Mouse (Mus musculus) forebrain, embryonic 13.5 days (tissue): ENCODE measurements at regions not wholly inside any gene's neighbourhood (a gene's known extent, or its start where the extent isn't known, plus 50 kb on each side); places are given as distances from the start of the nearest gene placed in this dataset.

ENCODE experiments used
- ATAC-seq: fragments of 200-750 bp; cut with Nextera tagmentation; 2 replicates; pipeline ENCODE4 v1.8.0; 2017
- H3K27ac ChIP-seq: fragments of 300-500 bp; sonication (generic); 2 replicates; pipeline ENCODE4 v1.5.1; 2015; ENCODE audit warnings: inconsistent platforms, mild to moderate bottlenecking, moderate library complexity
- H3K27me3 ChIP-seq: fragments of 300-500 bp; sonication (generic); 2 replicates; pipeline ENCODE4 v1.6.1; 2015; ENCODE audit warnings: mild to moderate bottlenecking, inconsistent platforms
- H3K36me3 ChIP-seq: fragments of 300-500 bp; sonication (generic); 2 replicates; pipeline ENCODE4 v1.6.1; 2015; ENCODE audit warnings: mild to moderate bottlenecking, inconsistent platforms; ENCODE audit not compliant: poor library complexity, severe bottlenecking
- H3K4me1 ChIP-seq: fragments of 300-500 bp; sonication (generic); 2 replicates; pipeline ENCODE4 v1.6.1; 2015; ENCODE audit warnings: inconsistent platforms
- H3K4me2 ChIP-seq: fragments of 300-500 bp; sonication (generic); 2 replicates; pipeline ENCODE4 v1.6.1; 2015; ENCODE audit warnings: inconsistent platforms, mild to moderate bottlenecking, moderate library complexity
- H3K4me3 ChIP-seq: fragments of 300-500 bp; sonication (generic); 2 replicates; pipeline ENCODE4 v1.5.1; 2015; ENCODE audit warnings: mild to moderate bottlenecking, inconsistent platforms
- H3K9ac ChIP-seq: fragments of 300-500 bp; sonication (generic); 2 replicates; pipeline ENCODE4 v1.6.1; 2015; ENCODE audit warnings: mild to moderate bottlenecking, inconsistent platforms
- H3K9me3 ChIP-seq: fragments of 300-500 bp; sonication (generic); replicated peaks from 2 replicates; pipeline ENCODE4 v1.6.1; 2016; ENCODE audit warnings: inconsistent platforms
- WGBS: fragments of 180-500 bp; shearing (Covaris S2); methylation state at CpG from one replicate; pipeline ENCODE4 v1.1.7; 2015; 5-methylcytosine and 5-hydroxymethylcytosine counted together

DNA sequence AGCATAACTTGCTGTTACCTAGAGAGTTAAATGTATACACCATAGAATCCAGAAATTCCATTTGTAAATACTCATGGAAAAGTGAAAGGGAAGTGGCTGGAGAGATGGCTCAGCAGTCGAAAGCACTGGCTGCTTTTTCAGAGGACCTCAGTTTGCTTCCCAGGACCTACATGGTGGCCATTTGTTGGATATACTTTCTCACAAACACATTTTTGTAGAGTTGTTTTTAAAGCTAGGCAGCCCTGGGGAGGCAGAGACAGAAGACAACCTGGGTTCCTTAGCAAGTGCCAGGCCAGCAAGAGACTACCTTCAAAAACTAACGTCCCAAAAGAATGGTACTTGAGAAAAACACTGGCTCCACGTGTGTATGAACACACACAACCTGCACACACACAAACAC, 124.0 kb upstream of the Gm15217 start:
- Histone ChIP-seq H3K27me3 (no peaks in the 10 kb centered on the region), H3K9ac (no peak overlapping the region), H3K4me1 (no peaks in the 10 kb centered on the region), H3K36me3 (no peaks in the 10 kb centered on the region), H3K4me3 (no peak overlapping the region), H3K9me3 (no peaks in the 10 kb centered on the region), H3K4me2 (no peak overlapping the region), H3K27ac (no peak overlapping the region)
- ATAC-seq: no peak
- 76% methylated on average over 3 of the region's 3 CpGs for WGBS

DNA sequence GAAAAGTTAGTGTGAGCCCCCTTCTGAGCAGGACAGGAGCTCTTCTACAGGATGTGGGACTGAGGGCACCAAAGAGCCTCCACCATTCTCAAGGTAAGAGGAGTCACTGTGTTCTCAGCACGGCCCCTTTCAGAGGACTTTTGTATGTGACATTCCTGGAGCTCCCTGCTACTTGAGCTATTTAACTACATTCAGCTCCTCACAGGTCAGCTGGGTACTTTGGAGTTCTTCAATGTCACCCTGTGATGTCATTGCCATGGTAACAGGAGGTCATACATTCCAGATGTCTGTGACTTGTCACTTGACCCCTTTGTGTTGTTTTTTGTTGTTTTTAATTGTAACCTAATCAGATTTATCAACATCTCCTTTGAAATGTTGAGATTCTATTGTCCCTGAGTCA, 122.9 kb upstream of the Gm15217 start:
- no peaks in the 10 kb centered on the region for H3K27me3 ChIP-seq
- no peak for ATAC-seq
- no peak overlapping the region for H3K27ac ChIP-seq
- WGBS: 9% methylated on average over 1 of the region's 1 CpGs
- no peak overlapping the region for H3K9ac ChIP-seq
- no peak overlapping the region for H3K4me2 ChIP-seq
- H3K4me1 ChIP-seq: no peaks in the 10 kb centered on the region
- no peak overlapping the region for H3K4me3 ChIP-seq
- H3K36me3 ChIP-seq: no peaks in the 10 kb centered on the region
- no peaks in the 10 kb centered on the region for H3K9me3 ChIP-seq

DNA sequence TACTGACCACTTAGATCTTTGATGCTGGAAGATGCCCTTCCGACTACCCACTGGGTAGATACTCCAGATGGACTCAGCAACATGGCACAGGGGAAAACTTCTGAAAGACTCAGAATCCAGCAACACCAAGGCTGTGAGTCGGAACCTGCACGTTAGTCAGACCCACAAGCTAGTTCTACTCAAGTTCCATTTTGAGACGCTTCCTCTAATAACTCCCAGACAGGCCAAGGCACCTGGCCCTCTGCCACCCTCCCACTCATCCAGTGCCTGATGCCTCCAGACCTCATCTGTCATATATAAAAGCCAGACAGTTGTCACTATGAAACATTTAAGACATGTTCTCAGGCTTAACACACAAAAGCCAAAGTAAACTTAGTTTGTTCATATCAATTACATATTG, 121.9 kb upstream of the Gm15217 start:
- no peaks in the 10 kb centered on the region for H3K4me1 ChIP-seq
- H3K4me3 ChIP-seq: no peak overlapping the region
- H3K27ac ChIP-seq: no peak overlapping the region
- H3K9ac ChIP-seq: no peak overlapping the region
- no peak for ATAC-seq
- no peaks in the 10 kb centered on the region for H3K27me3 ChIP-seq
- 90% methylated on average over 4 of the region's 4 CpGs for WGBS
- no peak overlapping the region for H3K4me2 ChIP-seq
- H3K9me3 ChIP-seq: no peaks in the 10 kb centered on the region
- no peaks in the 10 kb centered on the region for H3K36me3 ChIP-seq

DNA sequence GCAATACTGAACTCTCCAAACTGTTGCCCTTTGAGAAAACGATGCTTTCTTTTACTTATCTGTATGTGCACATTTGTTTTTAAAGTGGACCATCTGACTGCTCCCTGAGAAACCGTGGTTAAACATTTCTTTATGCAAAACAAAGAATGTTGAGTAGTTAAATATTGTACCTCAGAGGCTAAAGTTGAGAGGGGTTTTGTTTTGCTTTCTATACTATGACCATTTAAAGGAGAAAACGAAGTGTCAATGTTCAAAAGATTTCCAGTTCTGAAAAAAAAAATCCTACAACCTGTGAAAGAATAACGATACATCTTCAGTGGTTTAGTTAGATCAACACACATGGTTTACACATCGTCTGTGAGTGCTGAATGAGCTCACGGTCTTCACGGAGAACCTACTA, 120.7 kb upstream of the Gm15217 start:
- Histone ChIP-seq H3K27me3 (no peaks in the 10 kb centered on the region), H3K9ac (no peak overlapping the region), H3K4me3 (no peak overlapping the region), H3K36me3 (no peaks in the 10 kb centered on the region), H3K9me3 (no peaks in the 10 kb centered on the region), H3K4me1 (no peaks in the 10 kb centered on the region), H3K4me2 (no peak overlapping the region), H3K27ac (no peak overlapping the region)
- 81% methylated on average over 7 of the region's 7 CpGs for WGBS
- no peak for ATAC-seq

DNA sequence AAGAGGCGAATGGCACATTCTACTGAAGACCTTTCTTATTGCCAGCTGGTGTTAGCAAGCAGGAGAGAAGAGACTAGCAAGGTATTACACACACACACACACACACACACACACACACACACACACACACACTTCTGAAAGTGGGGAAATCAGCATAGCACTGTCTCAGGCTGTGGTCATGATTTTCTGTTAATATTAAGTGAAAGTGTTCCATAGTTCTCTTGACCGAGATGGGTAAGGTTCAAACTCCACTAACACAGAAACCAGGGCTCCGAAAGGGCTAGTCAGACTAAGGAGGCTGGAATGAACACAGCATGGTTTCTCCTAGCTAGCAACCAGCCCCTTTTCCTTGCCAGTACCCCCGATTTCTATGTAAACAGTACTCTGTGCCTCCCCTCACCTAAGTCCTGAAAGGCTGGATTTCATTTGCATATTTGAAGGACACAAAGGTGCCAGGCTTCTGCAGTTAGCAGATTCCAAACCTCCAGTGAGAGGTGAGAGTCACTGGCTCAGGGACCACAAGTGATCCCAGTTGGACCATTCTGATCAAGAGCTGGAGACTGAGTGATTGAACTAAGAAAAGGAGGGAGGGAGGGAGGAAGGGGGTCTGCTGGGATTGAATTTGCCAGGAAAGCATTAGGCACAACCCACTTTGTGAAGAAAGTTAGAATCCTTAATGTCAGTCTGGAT, 118.8 kb upstream of the Gm15217 start:
- H3K36me3 ChIP-seq: no peaks in the 10 kb centered on the region
- H3K4me1 ChIP-seq: no peaks in the 10 kb centered on the region
- no peak overlapping the region for H3K4me3 ChIP-seq
- WGBS: 65% methylated on average over 4 of the region's 4 CpGs
- no peaks in the 10 kb centered on the region for H3K9me3 ChIP-seq
- no peak overlapping the region for H3K4me2 ChIP-seq
- no peak overlapping the region for H3K9ac ChIP-seq
- no peaks in the 10 kb centered on the region for H3K27me3 ChIP-seq
- no peak for ATAC-seq
- no peak overlapping the region for H3K27ac ChIP-seq

DNA sequence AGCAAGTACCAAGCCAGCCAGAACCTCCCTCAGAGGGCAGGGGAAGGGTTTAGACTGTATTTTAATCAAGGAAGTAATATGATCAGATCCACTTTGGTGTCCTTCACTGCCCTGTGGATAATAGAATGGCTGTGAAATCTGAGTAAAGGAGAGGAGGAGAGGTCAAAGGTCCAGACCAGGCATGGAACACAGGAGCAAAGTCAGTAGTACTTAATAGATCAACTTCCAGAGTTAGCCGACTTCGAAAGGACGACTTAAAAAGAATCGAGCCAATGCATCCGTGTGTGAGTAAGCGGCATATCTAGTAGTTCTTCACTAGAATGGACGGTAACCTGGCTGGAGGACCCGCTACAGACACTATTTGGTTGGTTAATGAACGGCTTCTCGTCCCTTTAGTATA, 103.8 kb upstream of the Gm15217 start:
- ATAC-seq: no peak
- no peaks in the 10 kb centered on the region for H3K36me3 ChIP-seq
- H3K4me3 ChIP-seq: no peak overlapping the region
- no peak overlapping the region for H3K27ac ChIP-seq
- no peaks in the 10 kb centered on the region for H3K9me3 ChIP-seq
- H3K27me3 ChIP-seq: no peaks in the 10 kb centered on the region
- H3K4me1 ChIP-seq: no peaks in the 10 kb centered on the region
- 92% methylated on average over 10 of the region's 10 CpGs for WGBS
- H3K9ac ChIP-seq: no peak overlapping the region
- no peak overlapping the region for H3K4me2 ChIP-seq

DNA sequence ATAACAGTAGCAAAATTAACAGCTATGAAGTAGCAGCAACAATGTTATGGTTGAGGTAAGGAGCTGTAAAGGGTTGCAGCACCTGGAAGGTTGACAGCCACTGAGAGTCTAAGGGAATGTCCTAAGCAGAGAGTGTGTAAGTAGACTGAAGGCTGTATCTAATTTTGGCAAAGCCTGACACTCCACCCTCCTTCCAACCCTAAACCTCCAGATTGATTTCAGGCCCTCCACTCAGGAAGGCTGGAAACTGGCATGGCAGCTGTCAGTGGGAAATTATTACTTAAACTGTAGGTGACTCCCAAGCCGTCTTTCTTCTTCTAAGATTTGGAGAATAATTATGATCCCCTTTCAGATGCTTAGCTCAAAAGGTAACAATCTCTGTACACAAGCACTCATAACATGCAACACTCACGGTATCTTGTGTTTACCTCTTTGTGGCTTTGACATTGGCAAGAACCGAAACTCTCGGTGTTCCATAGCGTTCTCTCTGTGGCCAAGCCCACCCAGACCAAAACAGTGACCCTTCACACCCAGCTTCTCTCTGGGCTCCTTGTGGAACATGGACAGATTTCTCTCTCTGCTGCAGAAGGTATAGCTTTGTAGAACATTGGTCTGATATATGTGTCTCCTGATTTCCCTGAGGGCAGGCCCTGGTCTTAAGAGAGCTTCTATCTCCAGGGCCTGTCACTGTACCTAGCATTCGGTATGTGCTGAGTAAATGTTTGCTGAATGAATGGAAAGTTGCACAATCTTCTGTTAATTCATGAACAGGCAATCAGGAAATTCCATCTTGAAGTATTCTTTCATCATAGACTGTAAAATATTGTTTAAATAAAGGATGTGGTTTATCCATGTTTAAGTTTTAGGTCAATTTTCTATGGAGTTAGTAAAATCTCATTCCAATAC, 102.0 kb upstream of the Gm15217 start:
- Histone ChIP-seq H3K27me3 (no peaks in the 10 kb centered on the region), H3K4me2 (no peak overlapping the region), H3K27ac (no peak overlapping the region), H3K9me3 (no peaks in the 10 kb centered on the region), H3K9ac (no peak overlapping the region), H3K4me3 (no peak overlapping the region), H3K4me1 (no peaks in the 10 kb centered on the region), H3K36me3 (no peaks in the 10 kb centered on the region)
- ATAC-seq: no peak
- 92% methylated on average over 6 of the region's 6 CpGs for WGBS

DNA sequence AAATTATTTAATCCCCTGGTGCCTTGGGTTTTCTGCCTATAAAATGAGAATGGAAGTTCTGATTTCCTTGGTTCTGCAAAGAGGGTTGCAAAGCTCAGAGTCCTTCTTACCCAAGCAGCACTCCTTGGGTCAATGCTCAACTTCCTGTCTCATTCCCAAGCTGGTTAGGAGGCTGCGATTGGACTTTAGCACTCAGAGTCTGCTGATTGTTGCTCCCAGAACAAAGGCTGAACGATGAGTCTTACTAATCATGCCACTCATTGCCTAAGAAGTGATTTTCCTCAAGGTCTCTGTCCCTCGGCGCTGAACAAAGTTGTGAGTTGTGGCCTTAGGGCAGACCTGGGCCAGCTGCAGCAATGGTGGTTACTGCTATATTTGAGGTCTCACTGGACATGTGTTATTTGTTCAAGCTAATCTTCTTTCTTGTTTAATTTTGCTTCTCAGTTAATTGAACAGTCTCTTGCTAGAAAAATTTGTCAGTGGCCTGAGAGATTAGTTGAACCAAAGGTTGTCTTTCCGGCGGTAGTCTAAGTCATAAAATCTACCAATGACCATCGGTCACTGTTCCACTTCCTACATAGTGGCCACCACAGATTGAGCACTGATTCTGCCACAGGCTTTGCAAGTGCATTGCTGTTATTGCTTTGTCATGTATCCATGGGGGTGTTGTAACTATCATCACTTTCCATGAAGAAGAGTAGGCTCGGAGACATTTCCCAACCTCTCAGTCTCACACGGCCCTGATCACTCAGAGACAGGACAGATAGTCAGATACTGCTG, 101.2 kb upstream of the Gm15217 start:
- ATAC-seq: no peak
- Histone ChIP-seq H3K9me3 (no peaks in the 10 kb centered on the region), H3K9ac (no peak overlapping the region), H3K36me3 (no peaks in the 10 kb centered on the region), H3K4me2 (no peak overlapping the region), H3K4me3 (no peak overlapping the region), H3K27ac (no peak overlapping the region), H3K4me1 (no peaks in the 10 kb centered on the region), H3K27me3 (no peaks in the 10 kb centered on the region)
- WGBS: 90% methylated on average over 9 of the region's 9 CpGs

DNA sequence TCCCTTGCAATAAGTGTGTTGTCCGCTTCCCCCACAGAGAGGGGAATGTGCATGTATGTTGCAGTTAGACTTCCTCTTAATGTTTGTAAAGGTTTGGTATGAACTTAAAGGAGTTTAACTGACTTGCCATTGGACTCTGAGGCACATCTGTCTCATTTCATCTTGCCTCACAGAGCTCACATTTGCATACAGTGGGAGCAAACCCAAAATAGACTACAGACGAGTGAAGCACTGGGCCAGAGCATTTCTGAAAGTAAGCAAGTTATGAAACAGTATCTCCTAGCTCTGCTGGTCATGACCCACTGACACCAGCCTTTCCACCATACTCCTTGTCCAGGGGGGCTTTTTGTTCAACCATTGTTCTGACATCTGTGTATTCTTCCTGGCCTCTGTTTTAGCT, 86.8 kb upstream of the Gm15217 start:
- WGBS: 67% methylated on average over 2 of the region's 2 CpGs
- no peaks in the 10 kb centered on the region for H3K9me3 ChIP-seq
- no peak overlapping the region for H3K9ac ChIP-seq
- H3K36me3 ChIP-seq: no peaks in the 10 kb centered on the region
- H3K27ac ChIP-seq: no peak overlapping the region
- no peak for ATAC-seq
- H3K4me1 ChIP-seq: no peaks in the 10 kb centered on the region
- H3K4me2 ChIP-seq: no peak overlapping the region
- no peaks in the 10 kb centered on the region for H3K27me3 ChIP-seq
- no peak overlapping the region for H3K4me3 ChIP-seq

DNA sequence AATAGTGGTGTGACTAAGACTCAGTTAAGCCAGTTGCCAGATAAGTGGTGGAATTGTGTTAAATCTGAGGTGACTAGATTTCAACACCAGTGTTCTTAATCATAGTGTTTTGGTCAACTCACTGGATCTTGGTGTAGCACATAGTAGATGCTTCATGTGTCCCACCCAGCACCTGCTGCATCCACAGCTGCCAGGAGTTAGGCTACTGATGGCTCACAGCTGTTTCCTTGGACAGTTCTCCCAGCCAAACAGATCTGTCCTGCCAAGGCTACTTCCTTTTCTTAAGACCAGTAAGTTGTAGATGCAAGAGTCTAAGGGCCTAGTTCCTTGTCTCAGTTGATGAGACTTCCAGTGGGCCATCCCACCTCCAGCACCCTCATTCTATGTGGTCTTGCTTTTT, 82.9 kb upstream of the Gm15217 start:
- Histone ChIP-seq H3K27me3 (no peaks in the 10 kb centered on the region), H3K4me3 (no peak overlapping the region), H3K9ac (no peak overlapping the region), H3K4me1 (no peaks in the 10 kb centered on the region), H3K27ac (no peak overlapping the region), H3K9me3 (no peaks in the 10 kb centered on the region), H3K4me2 (no peak overlapping the region), H3K36me3 (no peaks in the 10 kb centered on the region)
- ATAC-seq: no peak

DNA sequence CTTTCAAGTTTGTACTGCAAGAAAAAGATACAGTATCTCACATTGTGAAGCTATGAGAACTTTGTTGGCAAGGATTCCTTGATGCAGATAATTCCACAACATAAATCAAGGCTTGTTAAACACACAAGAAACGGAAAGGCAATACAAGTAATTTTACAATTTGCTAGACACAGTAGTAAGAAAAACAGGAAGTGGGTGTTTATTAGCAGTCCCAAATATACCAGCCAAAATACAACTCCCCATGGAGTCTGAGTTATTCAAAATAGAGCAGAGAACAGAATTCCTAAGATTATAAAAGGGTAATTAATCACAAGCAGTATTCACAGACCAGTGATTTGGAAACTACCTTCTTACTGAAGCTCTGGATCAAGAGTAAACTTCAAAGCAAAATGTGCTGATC, 78.7 kb upstream of the Gm15217 start:
- 68% methylated on average over 1 of the region's 1 CpGs for WGBS
- no peak overlapping the region for H3K4me3 ChIP-seq
- no peaks in the 10 kb centered on the region for H3K4me1 ChIP-seq
- H3K27ac ChIP-seq: no peak overlapping the region
- H3K36me3 ChIP-seq: no peaks in the 10 kb centered on the region
- H3K4me2 ChIP-seq: no peak overlapping the region
- no peaks in the 10 kb centered on the region for H3K9me3 ChIP-seq
- H3K27me3 ChIP-seq: no peaks in the 10 kb centered on the region
- no peak overlapping the region for H3K9ac ChIP-seq
- ATAC-seq: no peak

DNA sequence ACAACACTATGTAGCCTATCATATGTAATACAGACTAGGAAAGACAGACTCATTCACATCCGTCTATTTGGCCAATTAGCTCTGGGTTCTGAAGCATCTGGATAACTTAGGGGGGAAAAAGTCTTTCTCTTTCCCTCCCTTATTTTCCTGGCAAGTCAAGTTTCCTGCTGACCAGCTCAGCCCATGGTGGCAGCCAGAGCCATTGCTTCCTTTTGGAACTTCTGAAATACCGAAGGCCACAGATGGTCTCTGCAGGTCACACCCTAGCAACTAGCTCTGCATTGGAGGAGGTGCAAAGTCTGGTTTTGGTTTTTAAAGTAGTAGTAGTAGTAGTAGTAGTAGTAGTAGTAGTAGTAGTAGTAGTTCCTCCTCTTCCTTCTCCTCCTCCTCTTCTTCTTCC, 76.6 kb upstream of the Gm15217 start:
- whole genome bisulfite sequencing: 89% methylated on average over 2 of the region's 2 CpGs
- no peaks in the 10 kb centered on the region for H3K27me3 ChIP-seq
- H3K4me2 ChIP-seq: no peak overlapping the region
- H3K9me3 ChIP-seq: no peaks in the 10 kb centered on the region
- no peak for ATAC-seq
- no peak overlapping the region for H3K4me3 ChIP-seq
- H3K4me1 ChIP-seq: peaks cover 4% of the 10 kb centered on the region; the same call in 1 of the 2 replicates
- H3K27ac ChIP-seq: no peak overlapping the region
- no peaks in the 10 kb centered on the region for H3K36me3 ChIP-seq
- H3K9ac ChIP-seq: no peak overlapping the region
